Mouse (Mus musculus): ENCODE measurements at regions not wholly inside any gene's neighbourhood (a gene's known extent, or its start where the extent isn't known, plus 50 kb on each side); places are given as distances from the start of the nearest gene placed in this dataset.

GRCm38 (mm10) chr11:32136066-32136465, 64.0 kb downstream of the Il9r start:
- in situ Hi-C loops (cut with MboI; ENCODE audit: low pct_unique_long_range_greater_than_20kb in 1 of 2, low sequenced_read_pairs in 2 of 2, unreplicated experiment in 1 of 2) = no loop called here

- in situ Hi-C loops (cut with MboI; ENCODE audit: low pct_unique_long_range_greater_than_20kb in 1 of 2, low sequenced_read_pairs in 2 of 2, unreplicated experiment in 1 of 2) = no loop called here
Measured at GRCm38 (mm10) chr11:32133996-32134395, 66.1 kb downstream of the Il9r start.

- in situ Hi-C loops (cut with MboI; ENCODE audit: low pct_unique_long_range_greater_than_20kb in 1 of 2, low sequenced_read_pairs in 2 of 2, unreplicated experiment in 1 of 2) = no loop called here
Measured at GRCm38 (mm10) chr11:32132008-32132615, 68.0 kb downstream of the Il9r start.

- in situ Hi-C loops (cut with MboI; ENCODE audit: low pct_unique_long_range_greater_than_20kb in 1 of 2, low sequenced_read_pairs in 2 of 2, unreplicated experiment in 1 of 2) = no loop called here
Measured at GRCm38 (mm10) chr11:32128551-32128950, 71.5 kb downstream of the Il9r start.

GRCm38 (mm10) chr11:32128018-32128417, 72.1 kb downstream of the Il9r start:
- in situ Hi-C loops (cut with MboI; ENCODE audit: low pct_unique_long_range_greater_than_20kb in 1 of 2, low sequenced_read_pairs in 2 of 2, unreplicated experiment in 1 of 2) = no loop called here

GRCm38 (mm10) chr11:32127401-32127817, 72.7 kb downstream of the Il9r start:
- in situ Hi-C loops (cut with MboI; ENCODE audit: low pct_unique_long_range_greater_than_20kb in 1 of 2, low sequenced_read_pairs in 2 of 2, unreplicated experiment in 1 of 2) = no loop called here

GRCm38 (mm10) chr11:32126786-32127185, 73.3 kb downstream of the Il9r start:
- in situ Hi-C loops (cut with MboI; ENCODE audit: low pct_unique_long_range_greater_than_20kb in 1 of 2, low sequenced_read_pairs in 2 of 2, unreplicated experiment in 1 of 2) = no loop called here

GRCm38 (mm10) chr11:32126311-32126698, 73.8 kb downstream of the Il9r start:
- in situ Hi-C loops (cut with MboI; ENCODE audit: low pct_unique_long_range_greater_than_20kb in 1 of 2, low sequenced_read_pairs in 2 of 2, unreplicated experiment in 1 of 2) = no loop called here

- in situ Hi-C loops (cut with MboI; ENCODE audit: low pct_unique_long_range_greater_than_20kb in 1 of 2, low sequenced_read_pairs in 2 of 2, unreplicated experiment in 1 of 2) = no loop called here
Measured at GRCm38 (mm10) chr11:32125586-32126310, 74.3 kb downstream of the Il9r start.

GRCm38 (mm10) chr11:32120596-32120995, 79.5 kb downstream of the Il9r start:
- in situ Hi-C loops (cut with MboI; ENCODE audit: low pct_unique_long_range_greater_than_20kb in 1 of 2, low sequenced_read_pairs in 2 of 2, unreplicated experiment in 1 of 2) = loop anchor here in 1 of 2 experiments (25.0 kb wide), 1 partner anchor 433 kb away; no protein-coding TSS in a partner anchor

- in situ Hi-C loops (cut with MboI; ENCODE audit: low pct_unique_long_range_greater_than_20kb in 1 of 2, low sequenced_read_pairs in 2 of 2, unreplicated experiment in 1 of 2) = loop anchor here in 1 of 2 experiments (25.0 kb wide), 1 partner anchor 432 kb away; no protein-coding TSS in a partner anchor
Measured at GRCm38 (mm10) chr11:32118844-32119629, 81.0 kb downstream of the Il9r start.

GRCm38 (mm10) chr11:32117930-32118329, 82.1 kb downstream of the Il9r start:
- in situ Hi-C loops (cut with MboI; ENCODE audit: low pct_unique_long_range_greater_than_20kb in 1 of 2, low sequenced_read_pairs in 2 of 2, unreplicated experiment in 1 of 2) = loop anchor here in 1 of 2 experiments (25.0 kb wide), 1 partner anchor 431 kb away; no protein-coding TSS in a partner anchor

- in situ Hi-C loops (cut with MboI; ENCODE audit: low pct_unique_long_range_greater_than_20kb in 1 of 2, low sequenced_read_pairs in 2 of 2, unreplicated experiment in 1 of 2) = loop anchor here in 1 of 2 experiments (25.0 kb wide), 1 partner anchor 426 kb away; no protein-coding TSS in a partner anchor
Measured at GRCm38 (mm10) chr11:32113118-32113826, 86.8 kb downstream of the Il9r start.

GRCm38 (mm10) chr11:32112521-32112920, 87.6 kb downstream of the Il9r start:
- in situ Hi-C loops (cut with MboI; ENCODE audit: low pct_unique_long_range_greater_than_20kb in 1 of 2, low sequenced_read_pairs in 2 of 2, unreplicated experiment in 1 of 2) = loop anchor here in 1 of 2 experiments (25.0 kb wide), 1 partner anchor 425 kb away; no protein-coding TSS in a partner anchor

GRCm38 (mm10) chr11:32111841-32112240, 88.2 kb downstream of the Il9r start:
- in situ Hi-C loops (cut with MboI; ENCODE audit: low pct_unique_long_range_greater_than_20kb in 1 of 2, low sequenced_read_pairs in 2 of 2, unreplicated experiment in 1 of 2) = loop anchor here in 1 of 2 experiments (25.0 kb wide), 1 partner anchor 425 kb away; no protein-coding TSS in a partner anchor

- in situ Hi-C loops (cut with MboI; ENCODE audit: low pct_unique_long_range_greater_than_20kb in 1 of 2, low sequenced_read_pairs in 2 of 2, unreplicated experiment in 1 of 2) = loop anchor here (10.0 to 25.0 kb wide), 2 partner anchors 423 to 435 kb away; partner anchors contain the start of gene Bod1 (in 1 of the 2)
Measured at GRCm38 (mm10) chr11:32109911-32110310, 90.2 kb downstream of the Il9r start.

Data from mouse embryonic stem cell (cell line).